Mouse (Mus musculus): ENCODE results near the gene Trim29. TPM values are rescaled to one million over a fixed set of nuclear protein-coding genes. Genes with fewer than 3 reads are reported as not detected.

Trim29 gene
- polyA plus RNA-seq, 2 experiments, result 49.4 to 77.6 TPM

DNA sequence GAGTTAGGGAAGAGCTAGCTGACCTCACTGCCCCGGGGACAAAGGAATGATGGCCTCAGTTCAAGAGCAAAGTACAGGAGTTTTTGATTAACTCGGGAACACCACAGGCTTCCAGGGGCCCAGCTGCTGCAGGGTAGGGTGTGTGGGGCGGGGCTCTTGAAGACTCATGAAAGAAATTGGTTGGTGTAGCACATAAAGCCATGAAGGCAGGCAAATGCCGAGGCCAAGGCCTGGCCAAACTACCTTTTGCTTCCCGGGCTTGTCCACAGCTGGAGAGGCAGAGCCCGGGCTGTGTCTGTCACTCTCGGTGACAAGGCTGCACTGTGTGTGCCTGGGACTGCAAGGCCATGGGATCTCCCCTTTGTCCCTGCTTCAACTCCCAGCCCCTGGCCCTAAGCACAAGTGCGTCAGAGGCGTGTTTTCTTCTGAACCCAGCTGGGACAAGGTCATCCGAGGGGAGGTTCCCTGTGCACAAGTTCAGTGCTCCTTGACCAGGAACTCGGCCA, 46.6 kb upstream of the Trim29 start:
- H3K4me3 ChIP-seq (replicated peaks; ENCODE audit: low read length), result no peak overlapping the region
- H3K36me3 ChIP-seq (ENCODE audit: control insufficient read depth, insufficient read depth, low read length), result no peaks in the 10 kb centered on the region
- H3K9me3 ChIP-seq (ENCODE audit: control insufficient read depth, low read length), result no peaks in the 10 kb centered on the region
- no peak overlapping the region for H3K9ac ChIP-seq (ENCODE audit: low read depth, low read length, severe bottlenecking)
- peak; percentile 44 for DNase-seq (ENCODE audit: low spot score)
- peaks cover 55% of the 10 kb centered on the region for H3K4me1 ChIP-seq (ENCODE audit: control insufficient read depth, insufficient read depth, low read length)
- 0 out of 2 replicates have a peak, but pooled peaks have one; percentile 36 for ATAC-seq (ENCODE audit: low FRiP score, low read depth)
- peak overlapping the region; percentile 87 for H3K27ac ChIP-seq (replicated peaks; ENCODE audit: low read depth, low read length)
- no peaks in the 10 kb centered on the region for H3K27me3 ChIP-seq (ENCODE audit: control insufficient read depth, insufficient read depth, low read length)
- no peak for TF ChIP-seq POLR2A (IDR thresholded peaks at IDR 0.05; ENCODE audit: borderline replicate concordance, extremely low read depth, insufficient read depth, insufficient read length)
- H3K4me2 ChIP-seq (replicated peaks; ENCODE audit: low read depth, low read length, severe bottlenecking), result no peak overlapping the region
- 15% methylated on average over 11 of the region's 11 CpGs for WGBS

DNA sequence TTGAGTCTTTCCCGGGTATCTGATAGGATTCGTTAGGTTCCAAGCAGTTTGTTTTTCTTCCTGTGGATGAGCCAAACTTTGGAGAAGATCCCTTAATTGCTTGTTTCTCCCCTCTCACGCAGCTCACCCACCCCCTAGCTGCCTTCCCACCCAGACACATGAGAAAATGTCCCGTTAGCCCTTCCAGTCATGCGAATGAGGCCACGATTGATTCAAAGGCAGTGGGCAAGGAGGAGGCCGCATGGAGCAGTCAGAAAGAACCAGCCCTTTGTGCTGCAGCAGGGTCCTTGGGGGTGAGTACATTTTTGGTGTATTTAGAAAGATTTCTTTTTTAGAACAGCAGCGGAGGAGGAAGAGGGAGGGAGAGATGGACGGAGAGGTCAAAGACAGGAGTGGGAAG, 45.5 kb upstream of the Trim29 start:
- Histone ChIP-seq H3K4me3 (replicated peaks; ENCODE audit: low read length) (no peak overlapping the region), H3K9me3 (ENCODE audit: control insufficient read depth, low read length) (no peaks in the 10 kb centered on the region), H3K36me3 (ENCODE audit: control insufficient read depth, insufficient read depth, low read length) (no peaks in the 10 kb centered on the region), H3K27me3 (ENCODE audit: control insufficient read depth, insufficient read depth, low read length) (no peaks in the 10 kb centered on the region), H3K4me2 (replicated peaks; ENCODE audit: low read depth, low read length, severe bottlenecking) (no peak overlapping the region), H3K9ac (ENCODE audit: low read depth, low read length, severe bottlenecking) (no peak overlapping the region), H3K4me1 (ENCODE audit: control insufficient read depth, insufficient read depth, low read length) (peaks cover 53% of the 10 kb centered on the region), H3K27ac (replicated peaks; ENCODE audit: low read depth, low read length) (no peak overlapping the region; the same call in 1 of the 2 replicates)
- no peak for DNase-seq (ENCODE audit: low spot score)
- 61% methylated on average over 9 of the region's 9 CpGs for WGBS
- no peak for TF ChIP-seq POLR2A (IDR thresholded peaks at IDR 0.05; ENCODE audit: borderline replicate concordance, extremely low read depth, insufficient read depth, insufficient read length)
- ATAC-seq (ENCODE audit: low FRiP score, low read depth), result no peak

DNA sequence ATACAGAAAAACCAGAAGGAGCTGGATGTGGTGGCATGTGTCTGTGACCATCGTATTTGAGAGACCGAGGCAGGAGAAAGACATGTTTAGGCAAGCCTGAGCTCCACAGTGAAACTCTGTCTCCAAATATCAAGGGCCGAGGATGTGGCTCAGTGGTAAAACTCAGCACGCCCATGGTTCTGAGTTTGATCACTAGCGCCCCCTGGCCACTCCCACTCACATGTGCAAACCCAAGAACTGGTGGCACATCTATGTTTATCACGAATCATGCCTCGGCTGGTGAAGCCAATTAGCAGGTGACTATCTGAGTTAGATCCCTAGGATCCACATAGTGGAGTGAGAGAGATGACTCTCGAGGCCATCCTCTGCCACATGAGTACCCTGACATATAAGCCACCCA, 43.3 kb upstream of the Trim29 start:
- Histone ChIP-seq H3K4me1 (ENCODE audit: control insufficient read depth, insufficient read depth, low read length) (peaks cover 43% of the 10 kb centered on the region), H3K27ac (replicated peaks; ENCODE audit: low read depth, low read length) (no peak overlapping the region), H3K9ac (ENCODE audit: low read depth, low read length, severe bottlenecking) (no peak overlapping the region), H3K36me3 (ENCODE audit: control insufficient read depth, insufficient read depth, low read length) (no peaks in the 10 kb centered on the region), H3K4me3 (replicated peaks; ENCODE audit: low read length) (no peak overlapping the region), H3K4me2 (replicated peaks; ENCODE audit: low read depth, low read length, severe bottlenecking) (no peak overlapping the region), H3K9me3 (ENCODE audit: control insufficient read depth, low read length) (no peaks in the 10 kb centered on the region), H3K27me3 (ENCODE audit: control insufficient read depth, insufficient read depth, low read length) (no peaks in the 10 kb centered on the region)
- WGBS, result 76% methylated on average over 8 of the region's 8 CpGs
- no peak for TF ChIP-seq POLR2A (IDR thresholded peaks at IDR 0.05; ENCODE audit: borderline replicate concordance, extremely low read depth, insufficient read depth, insufficient read length)
- DNase-seq (ENCODE audit: low spot score) (no peak), ATAC-seq (ENCODE audit: low FRiP score, low read depth) (no peak)

DNA sequence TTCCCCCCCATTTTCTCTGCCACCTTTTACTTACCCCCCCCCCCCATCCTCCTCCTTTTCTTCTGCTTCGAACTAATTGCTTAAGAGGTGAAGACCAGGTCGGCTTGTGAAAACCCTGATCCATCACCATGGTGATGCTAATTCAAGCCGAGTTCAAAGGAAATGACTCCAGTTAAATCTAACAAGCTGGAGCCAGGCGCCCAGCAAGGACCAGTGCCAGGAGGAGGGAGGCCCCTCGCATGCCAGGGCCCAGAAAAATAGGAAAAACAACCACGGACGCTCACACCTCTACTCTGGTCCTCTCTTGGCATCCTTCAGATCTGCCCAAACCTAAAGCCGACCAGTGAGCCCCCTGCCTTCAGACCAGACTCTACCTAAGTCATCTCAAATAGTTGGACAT, 41.5 kb upstream of the Trim29 start:
- Histone ChIP-seq H3K4me3 (replicated peaks; ENCODE audit: low read length) (no peak overlapping the region), H3K9ac (ENCODE audit: low read depth, low read length, severe bottlenecking) (no peak overlapping the region), H3K27me3 (ENCODE audit: control insufficient read depth, insufficient read depth, low read length) (no peaks in the 10 kb centered on the region), H3K27ac (replicated peaks; ENCODE audit: low read depth, low read length) (no peak overlapping the region), H3K4me2 (replicated peaks; ENCODE audit: low read depth, low read length, severe bottlenecking) (no peak overlapping the region), H3K9me3 (ENCODE audit: control insufficient read depth, low read length) (no peaks in the 10 kb centered on the region), H3K36me3 (ENCODE audit: control insufficient read depth, insufficient read depth, low read length) (no peaks in the 10 kb centered on the region), H3K4me1 (ENCODE audit: control insufficient read depth, insufficient read depth, low read length) (peaks cover 28% of the 10 kb centered on the region)
- ATAC-seq (ENCODE audit: low FRiP score, low read depth) (no peak), DNase-seq (ENCODE audit: low spot score) (no peak)
- no peak for TF ChIP-seq POLR2A (IDR thresholded peaks at IDR 0.05; ENCODE audit: borderline replicate concordance, extremely low read depth, insufficient read depth, insufficient read length)
- WGBS, result 12% methylated on average over 8 of the region's 8 CpGs

DNA sequence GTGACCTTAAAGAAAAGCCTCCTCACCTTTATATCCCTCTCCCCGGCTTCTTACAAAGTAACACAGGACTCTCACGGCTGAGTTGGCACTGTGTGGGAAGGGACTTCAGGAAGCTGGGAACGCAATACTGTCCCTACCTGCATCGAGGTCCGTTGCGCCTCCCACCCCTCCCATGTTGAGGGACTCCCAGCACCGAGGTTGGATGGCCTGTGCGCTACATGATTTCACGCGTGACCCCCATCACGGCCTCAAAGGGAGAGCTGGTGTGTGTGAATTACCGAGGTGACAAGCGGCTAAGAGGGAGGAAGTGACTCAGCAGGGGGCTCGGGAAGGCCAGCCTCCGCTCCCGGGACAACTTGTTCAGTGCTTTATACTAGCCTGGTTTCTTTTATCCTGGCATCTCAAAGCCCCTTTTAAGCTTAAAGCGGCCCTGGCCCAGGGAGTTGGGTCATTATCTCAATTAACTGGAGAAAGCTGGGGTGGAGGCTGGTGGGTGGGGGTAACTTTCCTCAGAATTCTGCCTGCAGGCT, 39.9 kb upstream of the Trim29 start:
- no peak for ATAC-seq (ENCODE audit: low FRiP score, low read depth)
- Histone ChIP-seq H3K4me1 (ENCODE audit: control insufficient read depth, insufficient read depth, low read length) (peaks cover 15% of the 10 kb centered on the region), H3K27ac (replicated peaks; ENCODE audit: low read depth, low read length) (no peak overlapping the region), H3K9me3 (ENCODE audit: control insufficient read depth, low read length) (no peaks in the 10 kb centered on the region), H3K4me2 (replicated peaks; ENCODE audit: low read depth, low read length, severe bottlenecking) (peak overlapping the region; percentile 33), H3K9ac (ENCODE audit: low read depth, low read length, severe bottlenecking) (no peak overlapping the region), H3K4me3 (replicated peaks; ENCODE audit: low read length) (0 out of 2 replicates have a peak overlapping the region, but pooled peaks have one; percentile 1), H3K27me3 (ENCODE audit: control insufficient read depth, insufficient read depth, low read length) (no peaks in the 10 kb centered on the region), H3K36me3 (ENCODE audit: control insufficient read depth, insufficient read depth, low read length) (no peaks in the 10 kb centered on the region)
- no peak for DNase-seq (ENCODE audit: low spot score)
- WGBS, result 9% methylated on average over 16 of the region's 17 CpGs
- no peak for TF ChIP-seq POLR2A (IDR thresholded peaks at IDR 0.05; ENCODE audit: borderline replicate concordance, extremely low read depth, insufficient read depth, insufficient read length)
